Mouse (Mus musculus): ENCODE measurements at regions not wholly inside any gene's neighbourhood (a gene's known extent, or its start where the extent isn't known, plus 50 kb on each side); places are given as distances from the start of the nearest gene placed in this dataset.

- Histone ChIP-seq H3K4me1 (ENCODE audit: control insufficient read depth, insufficient read depth, low read length) (no peaks in the 10 kb centered on the region), H3K27me3 (replicated peaks; ENCODE audit: control insufficient read depth, insufficient read depth, low read length) (no peaks in the 10 kb centered on the region), H3K9me3 (ENCODE audit: control insufficient read depth, low read length) (peaks cover 10% of the 10 kb centered on the region), H3K36me3 (ENCODE audit: control insufficient read depth, insufficient read depth, low read length) (no peaks in the 10 kb centered on the region), H3K9ac (ENCODE audit: low read depth, low read length) (no peak overlapping the region), H3K27ac (replicated peaks; ENCODE audit: low read depth, low read length) (no peak overlapping the region), H3K4me3 (ENCODE audit: low read depth, low read length) (no peak overlapping the region), H3K4me2 (ENCODE audit: low read depth, low read length) (no peak overlapping the region)
- ATAC-seq (ENCODE audit: low read depth) (no peak), DNase-seq (ENCODE audit: low spot score) (no peak)
- 63% methylated on average over 15 of the region's 15 CpGs for WGBS
These were observed 119.5 kb upstream of the A530016L24Rik start for GRCm38 (mm10) chr12:112369581-112370371.

DNA sequence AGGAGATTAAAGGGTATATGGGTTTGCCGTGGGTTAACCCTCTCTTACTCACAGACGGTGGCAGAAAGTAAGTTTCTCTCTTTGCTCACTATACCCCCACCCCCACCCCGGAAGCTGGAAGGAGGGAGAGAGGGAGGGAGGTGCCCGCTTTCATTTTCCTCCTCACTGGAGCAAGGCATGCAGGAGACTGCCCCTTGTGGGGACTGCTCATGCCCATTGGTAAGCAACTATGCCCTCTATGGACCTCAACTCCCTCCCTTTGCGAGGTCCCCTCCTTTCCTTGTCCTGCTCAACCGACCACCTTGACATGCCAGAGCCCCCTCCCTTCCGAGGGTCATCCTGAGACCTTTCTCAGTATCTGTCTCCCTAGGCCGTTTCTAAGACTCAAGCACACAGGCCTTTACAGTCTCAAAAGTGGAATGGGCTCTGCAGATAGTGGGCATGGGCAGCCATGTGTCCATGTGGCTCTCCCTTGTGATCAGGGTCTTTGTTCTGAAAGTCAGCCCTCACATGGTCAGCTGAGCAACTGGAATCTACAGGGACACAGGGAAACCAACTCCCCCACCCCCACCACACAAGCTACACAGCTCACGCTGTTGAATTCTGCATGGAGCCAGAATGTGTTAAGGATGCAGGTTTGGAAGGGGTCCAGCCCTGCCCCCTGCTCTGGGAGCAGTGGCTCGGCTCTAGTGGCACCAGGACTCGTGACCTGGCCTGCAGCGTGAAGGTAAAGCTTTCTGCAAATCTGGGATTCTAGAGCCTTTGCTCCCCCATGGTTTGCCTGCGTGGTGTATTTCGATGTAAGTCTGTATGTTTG, 116.8 kb upstream of the A530016L24Rik start:
- 75% methylated on average over 14 of the region's 14 CpGs for WGBS
- no peaks in the 10 kb centered on the region for H3K27me3 ChIP-seq (replicated peaks; ENCODE audit: control insufficient read depth, insufficient read depth, low read length)
- no peaks in the 10 kb centered on the region for H3K9me3 ChIP-seq (ENCODE audit: control insufficient read depth, low read length)
- H3K4me1 ChIP-seq (ENCODE audit: control insufficient read depth, insufficient read depth, low read length) = no peaks in the 10 kb centered on the region
- H3K27ac ChIP-seq (replicated peaks; ENCODE audit: low read depth, low read length) = no peak overlapping the region
- DNase-seq (ENCODE audit: low spot score) = no peak
- H3K4me3 ChIP-seq (ENCODE audit: low read depth, low read length) = no peak overlapping the region
- H3K36me3 ChIP-seq (ENCODE audit: control insufficient read depth, insufficient read depth, low read length) = no peaks in the 10 kb centered on the region
- no peak overlapping the region for H3K9ac ChIP-seq (ENCODE audit: low read depth, low read length)
- ATAC-seq (ENCODE audit: low read depth) = no peak
- H3K4me2 ChIP-seq (ENCODE audit: low read depth, low read length) = no peak overlapping the region

DNA sequence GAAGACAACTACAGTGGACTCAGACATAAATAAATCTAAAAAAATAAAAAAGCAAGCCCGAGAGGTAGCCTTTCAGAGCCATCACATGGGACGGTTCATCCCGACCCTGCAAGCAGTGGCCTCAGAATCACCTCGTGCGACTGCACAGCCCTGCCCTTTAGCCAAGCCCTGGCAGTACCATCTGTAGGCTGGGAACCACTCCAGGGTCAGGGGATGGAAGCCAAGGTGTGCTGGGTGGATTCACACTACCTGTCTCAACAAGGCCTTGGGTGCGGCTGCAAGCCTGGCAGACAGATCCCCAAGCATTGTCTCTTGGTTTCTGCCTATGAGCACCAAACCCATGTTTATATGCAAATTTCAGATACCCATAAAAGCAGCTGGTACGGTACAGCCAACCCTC, 115.3 kb upstream of the A530016L24Rik start:
- ATAC-seq (ENCODE audit: low read depth) (no peak), DNase-seq (ENCODE audit: low spot score) (no peak)
- no peaks in the 10 kb centered on the region for H3K27me3 ChIP-seq (replicated peaks; ENCODE audit: control insufficient read depth, insufficient read depth, low read length)
- H3K4me1 ChIP-seq (ENCODE audit: control insufficient read depth, insufficient read depth, low read length) = no peaks in the 10 kb centered on the region
- no peaks in the 10 kb centered on the region for H3K9me3 ChIP-seq (ENCODE audit: control insufficient read depth, low read length)
- H3K27ac ChIP-seq (replicated peaks; ENCODE audit: low read depth, low read length) = no peak overlapping the region
- H3K4me3 ChIP-seq (ENCODE audit: low read depth, low read length) = no peak overlapping the region
- no peaks in the 10 kb centered on the region for H3K36me3 ChIP-seq (ENCODE audit: control insufficient read depth, insufficient read depth, low read length)
- H3K4me2 ChIP-seq (ENCODE audit: low read depth, low read length) = no peak overlapping the region
- no peak overlapping the region for H3K9ac ChIP-seq (ENCODE audit: low read depth, low read length)
- WGBS = 86% methylated on average over 7 of the region's 7 CpGs

DNA sequence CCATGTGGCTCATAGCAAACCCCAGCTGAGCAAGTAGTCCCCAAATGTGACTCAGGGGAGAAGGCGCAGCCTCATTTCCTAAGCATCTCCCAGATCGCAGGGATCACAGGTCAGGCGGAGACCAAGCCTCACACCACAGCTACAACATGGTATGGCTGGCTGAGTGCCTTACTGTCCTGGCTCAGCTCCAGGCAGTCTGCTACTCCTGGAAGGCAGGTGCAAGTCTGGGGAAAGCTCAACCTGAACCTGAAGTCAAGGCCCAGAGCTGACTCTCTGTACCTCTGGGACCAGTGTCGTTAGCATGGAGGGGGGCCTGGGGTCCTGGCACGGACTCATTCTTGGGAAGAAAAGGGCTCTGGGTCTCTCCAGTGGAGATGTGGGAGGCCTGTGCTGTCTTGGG, 113.0 kb upstream of the A530016L24Rik start:
- H3K9ac ChIP-seq (ENCODE audit: low read depth, low read length) = no peak overlapping the region
- no peaks in the 10 kb centered on the region for H3K27me3 ChIP-seq (replicated peaks; ENCODE audit: control insufficient read depth, insufficient read depth, low read length)
- no peak overlapping the region for H3K4me2 ChIP-seq (ENCODE audit: low read depth, low read length)
- H3K4me3 ChIP-seq (ENCODE audit: low read depth, low read length) = no peak overlapping the region
- H3K4me1 ChIP-seq (ENCODE audit: control insufficient read depth, insufficient read depth, low read length) = no peaks in the 10 kb centered on the region
- H3K9me3 ChIP-seq (ENCODE audit: control insufficient read depth, low read length) = no peaks in the 10 kb centered on the region
- H3K36me3 ChIP-seq (ENCODE audit: control insufficient read depth, insufficient read depth, low read length) = no peaks in the 10 kb centered on the region
- no peak for DNase-seq (ENCODE audit: low spot score)
- 77% methylated on average over 5 of the region's 5 CpGs for WGBS
- H3K27ac ChIP-seq (replicated peaks; ENCODE audit: low read depth, low read length) = no peak overlapping the region
- no peak for ATAC-seq (ENCODE audit: low read depth)

GRCm38 (mm10) chr12:112376701-112377100, 112.5 kb upstream of the A530016L24Rik start:
- no peak overlapping the region for H3K9ac ChIP-seq (ENCODE audit: low read depth, low read length)
- no peaks in the 10 kb centered on the region for H3K9me3 ChIP-seq (ENCODE audit: control insufficient read depth, low read length)
- DNase-seq (ENCODE audit: low spot score) = no peak
- no peaks in the 10 kb centered on the region for H3K36me3 ChIP-seq (ENCODE audit: control insufficient read depth, insufficient read depth, low read length)
- H3K4me2 ChIP-seq (ENCODE audit: low read depth, low read length) = no peak overlapping the region
- H3K4me1 ChIP-seq (ENCODE audit: control insufficient read depth, insufficient read depth, low read length) = no peaks in the 10 kb centered on the region
- H3K27me3 ChIP-seq (replicated peaks; ENCODE audit: control insufficient read depth, insufficient read depth, low read length) = no peaks in the 10 kb centered on the region
- 79% methylated on average over 8 of the region's 8 CpGs for WGBS
- ATAC-seq (ENCODE audit: low read depth) = no peak
- no peak overlapping the region for H3K4me3 ChIP-seq (ENCODE audit: low read depth, low read length)
- no peak overlapping the region for H3K27ac ChIP-seq (replicated peaks; ENCODE audit: low read depth, low read length)

- 72% methylated on average over 13 of the region's 13 CpGs for WGBS
- DNase-seq (ENCODE audit: low spot score) = no peak
- H3K27ac ChIP-seq (replicated peaks; ENCODE audit: low read depth, low read length) = no peak overlapping the region
These were observed 110.6 kb upstream of the A530016L24Rik start for GRCm38 (mm10) chr12:112378482-112379243.

GRCm38 (mm10) chr12:112387836-112388235, 101.4 kb upstream of the A530016L24Rik start:
- no peak overlapping the region for H3K4me3 ChIP-seq (ENCODE audit: low read depth, low read length)
- ATAC-seq (ENCODE audit: low read depth) (no peak), DNase-seq (ENCODE audit: low spot score) (no peak)
- WGBS = 67% methylated on average over 9 of the region's 9 CpGs
- H3K27me3 ChIP-seq (replicated peaks; ENCODE audit: control insufficient read depth, insufficient read depth, low read length) = no peaks in the 10 kb centered on the region
- no peaks in the 10 kb centered on the region for H3K4me1 ChIP-seq (ENCODE audit: control insufficient read depth, insufficient read depth, low read length)
- H3K36me3 ChIP-seq (ENCODE audit: control insufficient read depth, insufficient read depth, low read length) = no peaks in the 10 kb centered on the region
- H3K9ac ChIP-seq (ENCODE audit: low read depth, low read length) = no peak overlapping the region
- no peaks in the 10 kb centered on the region for H3K9me3 ChIP-seq (ENCODE audit: control insufficient read depth, low read length)
- no peak overlapping the region for H3K4me2 ChIP-seq (ENCODE audit: low read depth, low read length)
- H3K27ac ChIP-seq (replicated peaks; ENCODE audit: low read depth, low read length) = no peak overlapping the region

More at GRCm38 (mm10) chr12:112378482-112379243, 110.6 kb upstream of the A530016L24Rik start:
- no peaks in the 10 kb centered on the region for H3K4me1 ChIP-seq (ENCODE audit: control insufficient read depth, insufficient read depth, low read length)
- H3K36me3 ChIP-seq (ENCODE audit: control insufficient read depth, insufficient read depth, low read length) = no peaks in the 10 kb centered on the region
- H3K4me2 ChIP-seq (ENCODE audit: low read depth, low read length) = no peak overlapping the region
- H3K9ac ChIP-seq (ENCODE audit: low read depth, low read length) = no peak overlapping the region
- H3K27me3 ChIP-seq (replicated peaks; ENCODE audit: control insufficient read depth, insufficient read depth, low read length) = no peaks in the 10 kb centered on the region
- no peak overlapping the region for H3K4me3 ChIP-seq (ENCODE audit: low read depth, low read length)
- no peaks in the 10 kb centered on the region for H3K9me3 ChIP-seq (ENCODE audit: control insufficient read depth, low read length)
- no peak for ATAC-seq (ENCODE audit: low read depth)

GRCm38 (mm10) chr12:112395909-112396308, 93.3 kb upstream of the A530016L24Rik start:
- Histone ChIP-seq H3K9ac (ENCODE audit: low read depth, low read length) (no peak overlapping the region), H3K27ac (replicated peaks; ENCODE audit: low read depth, low read length) (no peak overlapping the region), H3K4me3 (ENCODE audit: low read depth, low read length) (no peak overlapping the region), H3K4me2 (ENCODE audit: low read depth, low read length) (no peak overlapping the region), H3K4me1 (ENCODE audit: control insufficient read depth, insufficient read depth, low read length) (no peaks in the 10 kb centered on the region), H3K36me3 (ENCODE audit: control insufficient read depth, insufficient read depth, low read length) (no peaks in the 10 kb centered on the region), H3K9me3 (ENCODE audit: control insufficient read depth, low read length) (no peaks in the 10 kb centered on the region), H3K27me3 (replicated peaks; ENCODE audit: control insufficient read depth, insufficient read depth, low read length) (no peaks in the 10 kb centered on the region)
- 72% methylated on average over 13 of the region's 13 CpGs for WGBS
- no peak for DNase-seq (ENCODE audit: low spot score)
- ATAC-seq (ENCODE audit: low read depth) = no peak

Measured in embryonic facial prominence, embryonic 14.5 days (tissue).